Mouse (Mus musculus): ENCODE measurements around the gene Adap2.
"Not testable (repeated sequence)": the region's sequence is repeated elsewhere in the genome, so short reads cannot be mapped to it uniquely, and the experiment has no call there.

Gene Adap2

GRCm38 (mm10) chr11:80161041-80161440 is 7.1 kb downstream of the Adap2 start:
- no peak for DNase-seq

GRCm38 (mm10) chr11:80163362-80164116 is 9.6 kb downstream of the Adap2 start:
- no peak for DNase-seq

- no peak for DNase-seq
Measured at GRCm38 (mm10) chr11:80164224-80164623, 10.3 kb downstream of the Adap2 start.

GRCm38 (mm10) chr11:80168121-80168520 is 14.2 kb downstream of the Adap2 start:
- no peak for DNase-seq

- DNase-seq, result no peak
Measured at GRCm38 (mm10) chr11:80168611-80169249, 14.8 kb downstream of the Adap2 start.

GRCm38 (mm10) chr11:80169629-80170028 is 15.7 kb downstream of the Adap2 start:
- DNase-seq, result no peak

- DNase-seq, result no peak
Measured at GRCm38 (mm10) chr11:80170351-80170750, 16.4 kb downstream of the Adap2 start.

GRCm38 (mm10) chr11:80171884-80172283 is 18.0 kb downstream of the Adap2 start:
- no peak for DNase-seq

- DNase-seq, result no peak
Measured at GRCm38 (mm10) chr11:80173963-80174670, 20.2 kb downstream of the Adap2 start.

- no peak for DNase-seq
Measured at GRCm38 (mm10) chr11:80176911-80177895, 23.3 kb downstream of the Adap2 start.

- DNase-seq, result no peak
Measured at GRCm38 (mm10) chr11:80178316-80178715, 24.4 kb downstream of the Adap2 start.

GRCm38 (mm10) chr11:80181021-80181749 is 27.3 kb downstream of the Adap2 start:
- no peak for DNase-seq

- DNase-seq, result not testable (repeated sequence)
Measured at GRCm38 (mm10) chr11:80183054-80183704, 29.3 kb downstream of the Adap2 start.

GRCm38 (mm10) chr11:80183705-80184255 is 29.9 kb downstream of the Adap2 start, which contains the start of gene Rnf135:
TSS of gene Rnf135 (plus strand) at chr11:80183851.
- peak; percentile 59 for DNase-seq

- DNase-seq, result no peak
Measured at GRCm38 (mm10) chr11:80184531-80185071, 30.7 kb downstream of the Adap2 start.

GRCm38 (mm10) chr11:80185441-80185976 is 31.6 kb downstream of the Adap2 start:
- DNase-seq, result not testable (repeated sequence)

- DNase-seq, result no peak
Measured at GRCm38 (mm10) chr11:80190280-80190679, 36.4 kb downstream of the Adap2 start.

GRCm38 (mm10) chr11:80193827-80194226 is 39.9 kb downstream of the Adap2 start:
- DNase-seq, result no peak

- no peak for DNase-seq
Measured at GRCm38 (mm10) chr11:80196351-80196750, 42.4 kb downstream of the Adap2 start.

- DNase-seq, result no peak
Measured at GRCm38 (mm10) chr11:80199316-80199715, 45.4 kb downstream of the Adap2 start.

Measured in thymus, postnatal 36 days (tissue).